Mouse (Mus musculus): Measurements from ENCODE around the gene Cyp2w1.
A peak's percentile ranks its signal among the peaks of the same experiment; 100 is the strongest.
"Not testable (repeated sequence)": the region's sequence is repeated elsewhere in the genome, so short reads cannot be mapped to it uniquely, and the experiment has no call there.

Cyp2w1 gene

GRCm38 (mm10) chr5:139332590-139333272, 19.7 kb upstream of the Cyp2w1 start:
- no peak for DNase-seq (ENCODE audit: low spot score in 2 of 2)

- DNase-seq (ENCODE audit: low spot score in 2 of 2), result no peak
Observed at GRCm38 (mm10) chr5:139333301-139334013, 19.0 kb upstream of the Cyp2w1 start.

- DNase-seq (ENCODE audit: low spot score in 2 of 2), result not testable (repeated sequence)
Observed at GRCm38 (mm10) chr5:139334394-139334793, 18.0 kb upstream of the Cyp2w1 start.

GRCm38 (mm10) chr5:139335634-139336033, 16.8 kb upstream of the Cyp2w1 start:
- no peak for DNase-seq (ENCODE audit: low spot score in 2 of 2)

GRCm38 (mm10) chr5:139337826-139338370, 14.5 kb upstream of the Cyp2w1 start:
- DNase-seq (ENCODE audit: low spot score in 2 of 2), result no peak

GRCm38 (mm10) chr5:139338403-139338802, 14.0 kb upstream of the Cyp2w1 start:
- no peak for DNase-seq (ENCODE audit: low spot score in 2 of 2)

GRCm38 (mm10) chr5:139338891-139339290, 13.5 kb upstream of the Cyp2w1 start:
- no peak for DNase-seq (ENCODE audit: low spot score in 2 of 2)

GRCm38 (mm10) chr5:139344021-139344686, 8.3 kb upstream of the Cyp2w1 start:
- peak; percentile 60 to 69 for DNase-seq (ENCODE audit: low spot score in 2 of 2)

- DNase-seq (ENCODE audit: low spot score in 2 of 2), result peak; percentile 92 to 94
Observed at GRCm38 (mm10) chr5:139344687-139345363, 7.6 kb upstream of the Cyp2w1 start.

- DNase-seq (ENCODE audit: low spot score in 2 of 2), result no peak
Observed at GRCm38 (mm10) chr5:139345364-139345714, 7.1 kb upstream of the Cyp2w1 start.

GRCm38 (mm10) chr5:139347225-139347624, 5.2 kb upstream of the Cyp2w1 start:
- DNase-seq (ENCODE audit: low spot score in 2 of 2), result no peak

GRCm38 (mm10) chr5:139349713-139350112, 2.7 kb upstream of the Cyp2w1 start:
- DNase-seq (ENCODE audit: low spot score in 2 of 2), result no peak

GRCm38 (mm10) chr5:139351134-139351533, 1.3 kb upstream of the Cyp2w1 start, which contains the start of gene Cox19:
Gene Cox19, minus strand, starts transcription at chr5:139351418.
- no peak for DNase-seq (ENCODE audit: low spot score in 2 of 2)

- DNase-seq (ENCODE audit: low spot score in 2 of 2), result no peak
Observed at GRCm38 (mm10) chr5:139351628-139352027, 789 bp upstream of the Cyp2w1 start.

GRCm38 (mm10) chr5:139353496-139353895, 1.1 kb downstream of the Cyp2w1 start:
- no peak for DNase-seq (ENCODE audit: low spot score in 2 of 2)

- DNase-seq (ENCODE audit: low spot score in 2 of 2), result no peak
Observed at GRCm38 (mm10) chr5:139353946-139354345, 1.5 kb downstream of the Cyp2w1 start.

GRCm38 (mm10) chr5:139355235-139355772, 2.9 kb downstream of the Cyp2w1 start:
- DNase-seq (ENCODE audit: low spot score in 2 of 2), result peak; percentile 53 to 62

- no peak for DNase-seq (ENCODE audit: low spot score in 2 of 2)
Observed at GRCm38 (mm10) chr5:139358653-139359052, 6.2 kb downstream of the Cyp2w1 start.

GRCm38 (mm10) chr5:139359244-139359643, 6.8 kb downstream of the Cyp2w1 start:
- DNase-seq (ENCODE audit: low spot score in 2 of 2), result no peak

GRCm38 (mm10) chr5:139363858-139364257, 11.4 kb downstream of the Cyp2w1 start:
- no peak for DNase-seq (ENCODE audit: low spot score in 2 of 2)

- DNase-seq (ENCODE audit: low spot score in 2 of 2), result peak; percentile 75 to 84
Observed at GRCm38 (mm10) chr5:139364260-139364910, 12.0 kb downstream of the Cyp2w1 start.
